Mouse (Mus musculus): ENCODE measurements at regions not wholly inside any gene's neighbourhood (a gene's known extent, or its start where the extent isn't known, plus 50 kb on each side); places are given as distances from the start of the nearest gene placed in this dataset.

DNA sequence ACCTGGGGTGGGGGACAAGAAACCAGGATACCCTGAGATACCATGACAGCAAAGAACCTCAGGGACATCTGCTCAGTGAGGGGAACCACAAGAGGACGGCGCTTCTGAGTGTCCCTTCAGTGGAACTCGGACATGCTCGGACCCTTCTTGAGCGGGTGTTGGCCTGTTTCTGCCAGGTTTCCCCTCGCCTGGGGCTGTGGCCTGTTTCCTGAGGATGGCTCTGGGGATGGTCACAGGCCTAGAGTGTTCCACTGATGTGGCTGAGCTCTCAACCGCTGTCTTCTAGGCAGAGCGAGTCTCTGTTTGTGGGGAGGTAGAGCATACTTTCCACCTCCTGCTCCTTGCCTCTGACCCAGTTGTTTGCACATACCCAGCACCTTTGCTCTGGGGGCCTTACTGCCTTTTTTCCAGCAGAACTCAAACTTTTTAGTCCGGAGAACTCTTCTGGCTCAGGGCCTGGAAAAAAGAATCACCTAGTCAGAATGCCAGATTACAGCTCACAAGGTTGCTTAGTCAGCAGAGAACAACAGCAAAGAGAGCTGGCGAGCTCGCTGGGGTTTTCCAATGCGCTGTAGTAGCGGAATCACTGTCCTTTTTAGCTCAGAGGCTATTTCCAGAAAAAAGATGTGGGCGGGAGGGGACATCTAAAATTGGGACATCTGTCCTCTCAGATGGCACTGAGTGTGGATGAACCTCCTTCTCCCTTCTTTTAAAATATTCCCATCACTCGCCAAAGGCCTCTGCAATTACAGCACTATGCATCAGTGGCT is 65.3 kb downstream of the Med10 start:
- DNase-seq (ENCODE audit: extremely low read depth, insufficient read length, low spot score): no peak

DNA sequence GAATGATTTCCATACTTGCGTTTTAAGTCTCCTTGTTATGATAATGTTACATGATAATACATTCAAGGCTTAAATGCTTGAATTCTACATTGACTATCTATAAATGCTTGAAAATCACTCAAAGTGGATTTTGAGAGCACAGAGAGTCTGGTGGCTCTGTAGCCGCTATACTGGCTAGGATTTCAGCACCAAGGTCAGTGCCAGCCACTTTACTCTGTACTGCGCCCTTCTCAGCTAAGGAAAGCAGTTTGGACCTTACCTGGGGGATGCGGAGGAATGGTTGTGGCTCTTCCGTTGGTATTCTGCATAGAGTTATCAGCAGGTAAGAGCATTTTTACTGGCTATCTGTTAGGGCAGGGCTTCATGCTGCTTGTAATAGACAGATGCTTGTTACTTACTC is 94.3 kb downstream of the Med10 start:
- DNase-seq (ENCODE audit: extremely low read depth, insufficient read length, low spot score): no peak

- DNase-seq (ENCODE audit: extremely low read depth, insufficient read length, low spot score): no peak
Measured at GRCm38 (mm10) chr13:69901139-69901538, 98.9 kb downstream of the Med10 start.

- DNase-seq (ENCODE audit: extremely low read depth, insufficient read length, low spot score): no peak
Measured at GRCm38 (mm10) chr13:69906802-69907537, 104.8 kb downstream of the Med10 start.

- DNase-seq (ENCODE audit: extremely low read depth, insufficient read length, low spot score): no peak
Measured at GRCm38 (mm10) chr13:69915796-69916195, 113.6 kb downstream of the Med10 start.

DNA sequence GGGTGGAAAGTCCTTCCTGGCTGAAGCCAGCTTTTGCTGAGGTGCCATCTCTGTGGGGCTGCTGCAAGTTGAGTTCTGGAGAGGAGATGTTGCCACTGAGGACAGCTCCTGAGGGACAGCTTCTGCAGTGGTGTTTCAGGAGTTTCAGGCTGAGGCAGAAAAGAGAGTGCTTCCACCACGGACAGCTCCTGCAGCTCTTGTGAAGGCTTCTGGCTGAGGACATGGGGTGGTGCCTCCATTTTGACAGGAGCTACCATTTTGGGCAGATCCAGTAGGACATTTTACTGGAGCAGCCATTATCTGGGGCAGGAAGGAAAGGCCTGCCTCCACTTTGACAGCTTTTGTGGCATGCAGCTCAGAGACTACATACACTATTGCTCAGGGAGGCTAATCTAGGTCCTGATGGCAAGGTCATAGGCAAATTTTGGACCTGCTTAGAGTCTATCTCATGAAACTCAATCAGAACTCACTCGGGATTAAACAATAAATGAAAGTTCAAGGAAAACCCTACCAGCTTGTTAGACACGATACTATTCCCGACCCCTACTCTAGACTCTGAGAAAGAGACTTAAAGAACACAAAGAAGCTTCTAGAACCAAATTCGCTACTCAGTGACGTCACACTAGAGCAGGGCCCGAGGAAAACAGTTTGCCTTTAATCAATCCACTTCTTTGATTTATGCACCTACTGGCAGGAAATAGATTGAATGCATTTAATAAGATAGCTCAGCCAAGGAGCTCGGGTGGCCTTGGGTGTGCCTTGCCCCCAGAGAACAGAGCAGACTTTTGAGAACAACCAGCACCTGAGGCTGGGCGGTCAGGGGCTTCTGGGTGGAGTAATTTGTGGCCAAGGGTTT is 130.7 kb downstream of the Med10 start:
- no peak for DNase-seq (ENCODE audit: extremely low read depth, insufficient read length, low spot score)

DNA sequence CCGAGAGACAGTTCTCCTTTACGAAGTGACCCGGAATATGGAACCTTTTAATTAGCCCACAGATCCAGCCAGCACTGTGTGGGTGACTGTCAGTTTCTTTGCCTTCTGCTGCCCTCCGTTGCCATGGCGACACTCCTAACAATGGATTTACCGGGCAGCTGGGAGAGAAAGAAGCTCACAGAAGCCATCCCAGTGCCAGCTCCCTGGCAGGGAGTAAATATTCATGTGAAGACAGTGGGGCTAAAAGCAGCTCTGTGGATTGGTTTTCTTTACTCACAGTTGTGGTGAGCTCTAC is 131.3 kb downstream of the Med10 start:
- DNase-seq (ENCODE audit: extremely low read depth, insufficient read length, low spot score): no peak

DNA sequence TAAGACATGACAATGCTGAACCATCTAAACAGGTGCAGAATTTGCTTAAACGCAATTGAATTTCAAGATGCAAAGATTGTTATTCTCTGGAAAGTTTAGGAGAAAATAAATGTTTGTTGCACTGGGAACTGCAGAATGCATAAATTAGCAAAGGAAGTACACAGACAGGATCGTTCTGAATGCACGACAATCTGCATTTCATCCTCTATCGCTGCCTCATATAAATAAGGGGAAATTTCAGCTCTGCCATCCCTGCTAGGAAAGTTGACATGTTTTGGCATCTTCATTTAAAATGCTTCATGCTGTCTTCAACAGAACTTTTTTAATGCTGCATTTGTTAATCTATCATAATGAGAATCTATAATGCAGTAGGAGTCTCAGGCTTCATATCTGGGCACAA is 137.6 kb downstream of the Med10 start:
- no peak for DNase-seq (ENCODE audit: extremely low read depth, insufficient read length, low spot score)

DNA sequence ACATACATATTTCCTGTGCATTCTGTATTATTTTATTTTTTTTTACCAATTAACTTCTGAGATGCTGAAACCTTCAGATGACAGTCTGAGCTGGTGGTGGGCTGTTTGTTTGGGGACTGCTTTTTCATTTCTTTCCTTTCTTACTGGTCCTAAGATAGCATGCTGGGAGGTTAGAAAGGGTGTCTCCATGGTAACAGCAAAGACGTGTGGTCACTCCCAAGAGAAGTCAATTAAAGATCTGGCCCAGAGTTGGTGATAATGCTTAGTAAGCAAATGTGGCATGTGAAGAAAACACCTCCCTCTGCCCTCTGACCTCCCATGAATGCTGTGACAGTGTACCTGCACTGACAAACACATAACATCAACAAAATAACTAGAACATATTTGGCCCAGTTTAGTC is 142.5 kb downstream of the Med10 start:
- DNase-seq (ENCODE audit: extremely low read depth, insufficient read length, low spot score): no peak

GRCm38 (mm10) chr13:69946615-69947014 is 144.4 kb downstream of the Med10 start:
- DNase-seq (ENCODE audit: extremely low read depth, insufficient read length, low spot score): no peak

DNA sequence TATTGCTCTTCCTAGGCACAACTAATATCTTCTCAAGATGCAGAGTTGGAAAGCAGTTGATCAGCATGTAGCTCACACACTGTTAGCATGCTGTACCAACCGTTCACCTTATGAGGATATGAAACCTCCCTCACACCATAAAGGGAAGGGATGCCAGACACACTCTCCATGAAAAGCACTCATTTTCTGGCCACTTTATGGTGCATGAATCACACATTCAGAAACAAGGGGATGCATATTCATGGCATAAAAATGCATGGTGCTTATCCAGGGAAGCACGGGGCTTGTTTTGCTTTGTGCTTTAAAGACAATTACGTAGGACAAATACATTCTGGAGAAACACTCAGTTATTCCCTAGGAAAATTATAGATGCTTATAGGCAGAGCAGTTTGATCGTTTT is 149.9 kb downstream of the Med10 start:
- DNase-seq (ENCODE audit: extremely low read depth, insufficient read length, low spot score): no peak

DNA sequence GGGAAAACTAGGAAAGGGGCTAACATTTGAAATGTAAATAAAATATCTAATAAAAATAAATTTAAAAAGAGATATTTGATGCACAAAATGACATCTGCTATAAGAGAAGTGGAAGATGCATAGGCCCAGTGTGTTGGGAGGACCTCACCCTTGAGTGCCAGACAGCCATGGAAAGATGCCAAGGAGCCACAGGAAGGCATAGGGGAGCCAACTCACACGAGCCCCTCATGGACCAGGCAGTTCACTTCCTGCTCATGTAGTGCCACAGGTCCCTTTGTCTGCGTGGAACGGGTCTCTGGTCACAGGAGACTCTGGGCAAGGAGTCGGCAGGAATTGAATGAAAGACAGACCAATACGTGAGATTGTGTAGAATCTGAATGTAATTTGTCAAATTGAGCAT is 152.0 kb downstream of the Med10 start:
- no peak for DNase-seq (ENCODE audit: extremely low read depth, insufficient read length, low spot score)

- no peak for DNase-seq (ENCODE audit: extremely low read depth, insufficient read length, low spot score)
Measured at GRCm38 (mm10) chr13:69955503-69955902, 153.3 kb downstream of the Med10 start.

- DNase-seq (ENCODE audit: extremely low read depth, insufficient read length, low spot score): no peak
Measured at GRCm38 (mm10) chr13:69963944-69964343, 161.7 kb downstream of the Med10 start.

- no peak for DNase-seq (ENCODE audit: extremely low read depth, insufficient read length, low spot score)
Measured at GRCm38 (mm10) chr13:69971281-69972057, 169.3 kb downstream of the Med10 start.

DNA sequence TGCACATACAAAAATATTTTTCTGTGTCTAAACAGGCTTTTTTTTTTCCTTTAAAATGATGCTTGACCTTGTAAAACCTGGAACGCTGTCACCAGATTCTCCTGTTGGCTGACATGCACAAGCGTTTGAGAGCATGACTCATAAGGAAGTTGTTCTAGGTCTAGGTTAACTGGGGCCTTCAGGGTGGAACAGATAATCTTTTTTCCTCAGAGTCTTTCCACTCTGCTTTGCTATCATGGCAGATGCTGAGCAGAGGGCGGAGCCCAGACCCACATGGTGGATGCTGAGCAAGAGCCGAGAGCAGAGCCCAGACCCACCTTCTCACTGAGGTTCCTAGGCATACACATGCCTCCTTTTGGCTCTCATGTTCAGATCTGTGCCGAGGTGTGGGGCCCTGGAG is 172.6 kb downstream of the Med10 start:
- DNase-seq (ENCODE audit: extremely low read depth, insufficient read length, low spot score): no peak

GRCm38 (mm10) chr13:69984159-69984558 is 182.0 kb downstream of the Med10 start:
- no peak for DNase-seq (ENCODE audit: extremely low read depth, insufficient read length, low spot score)

DNA sequence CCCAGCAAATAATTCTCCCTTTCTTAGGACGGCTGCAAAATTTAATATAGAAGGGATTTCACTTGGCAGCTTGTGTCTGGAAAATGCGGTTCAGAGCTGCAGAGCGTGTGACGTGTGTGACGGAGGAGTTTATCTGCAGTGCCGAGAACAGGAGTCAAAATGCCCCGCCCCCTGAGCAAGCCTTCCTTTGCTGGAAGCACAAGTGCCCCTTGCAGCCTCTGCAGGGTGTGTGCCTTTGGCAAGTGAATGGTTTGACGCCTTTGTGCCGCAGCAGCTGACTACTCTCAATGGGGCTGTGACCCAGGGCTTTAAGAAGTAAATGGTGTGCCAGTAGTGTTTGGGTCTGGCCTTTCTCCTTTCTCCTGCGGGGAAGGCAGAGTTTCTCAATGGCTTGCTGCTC is 185.0 kb downstream of the Med10 start:
- no peak for DNase-seq (ENCODE audit: extremely low read depth, insufficient read length, low spot score)

DNA sequence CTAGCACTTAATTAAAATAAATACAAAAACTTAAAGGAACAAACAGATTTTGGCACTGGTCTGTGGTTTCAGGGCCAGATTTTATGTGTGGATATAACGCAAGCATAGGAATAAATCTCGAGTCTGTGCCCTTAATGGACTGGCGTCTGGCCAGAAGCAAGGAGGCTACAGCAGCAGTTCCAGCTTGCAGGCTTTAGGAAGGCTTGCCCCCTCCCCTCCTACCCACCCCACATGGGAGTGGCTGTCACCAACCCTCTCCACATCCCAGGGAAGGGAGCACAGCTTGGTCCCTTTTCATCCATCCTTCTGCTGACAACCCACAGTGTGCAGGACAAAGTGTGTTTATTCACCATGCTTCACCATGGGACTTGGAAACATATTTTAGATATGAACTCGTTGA is 186.1 kb downstream of the Med10 start:
- DNase-seq (ENCODE audit: extremely low read depth, insufficient read length, low spot score): no peak

DNA sequence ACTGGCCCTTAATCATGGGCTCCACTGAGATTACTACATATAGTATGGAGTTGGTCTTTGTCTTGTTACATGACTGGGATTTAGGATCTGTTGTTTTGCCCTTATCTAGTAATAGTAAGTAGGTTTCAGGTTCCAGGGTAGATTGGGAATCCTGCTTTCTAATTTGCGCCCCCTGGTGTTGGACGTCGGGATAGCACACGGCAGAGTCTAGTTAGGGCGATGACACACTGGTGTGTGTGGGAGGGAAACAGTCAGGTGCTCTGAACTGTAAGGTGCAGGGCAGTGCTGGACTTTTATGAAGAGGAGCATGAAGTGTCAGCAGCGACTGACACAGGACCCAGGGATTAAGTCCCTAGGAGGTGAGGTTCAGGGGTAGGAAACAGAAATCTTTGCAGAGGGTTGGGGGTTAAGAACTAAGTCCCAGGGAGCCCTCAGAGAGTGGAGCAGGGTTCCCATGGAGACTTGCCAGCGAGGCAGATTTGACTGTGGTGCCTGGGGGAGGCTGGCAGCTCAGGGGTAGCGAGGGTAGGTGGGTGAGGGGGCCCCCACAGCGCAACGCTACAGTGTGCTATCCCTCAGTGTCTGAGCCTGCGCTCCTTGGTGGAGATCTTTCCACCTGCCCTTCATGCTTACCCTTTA is 189.2 kb downstream of the Med10 start:
- DNase-seq (ENCODE audit: extremely low read depth, insufficient read length, low spot score): no peak
